Mouse (Mus musculus): ENCODE data around the gene Fam25c. TPM values are rescaled to one million over a fixed set of nuclear protein-coding genes. Genes with fewer than 3 reads are reported as not detected.
"Not testable (repeated sequence)": the region's sequence is repeated elsewhere in the genome, so short reads cannot be mapped to it uniquely, and the experiment has no call there.

The Fam25c gene
- polyA plus RNA-seq, 1 experiment from 2014 or later: not detected

DNA sequence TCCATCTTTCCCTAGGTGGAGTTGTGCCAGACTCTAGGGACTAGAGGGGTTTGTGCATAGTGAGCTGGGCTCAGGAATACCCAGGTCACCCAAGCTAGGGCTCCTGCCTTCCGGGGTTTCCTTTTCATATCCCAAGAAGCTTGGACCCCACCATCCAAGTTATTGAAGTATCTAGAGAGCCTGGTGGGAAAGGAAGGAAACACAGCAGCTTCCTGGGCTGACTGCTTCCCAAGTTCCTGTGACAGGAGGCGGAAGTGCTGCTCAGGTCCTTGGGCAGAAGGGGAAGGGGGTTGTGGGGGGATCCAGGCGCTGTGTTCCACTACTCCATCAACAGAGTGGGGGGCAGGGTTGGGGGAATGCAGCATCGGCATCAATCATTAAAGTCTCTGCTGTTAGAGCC, 21.9 kb upstream of the Fam25c start:
- Histone ChIP-seq H3K4me1 (peaks cover 41% of the 10 kb centered on the region), H3K27me3 (replicated peaks) (no peaks in the 10 kb centered on the region), H3K4me2 (peak overlapping the region; percentile 64), H3K9ac (peak overlapping the region; percentile 68), H3K9me3 (no peaks in the 10 kb centered on the region), H3K36me3 (0 out of 2 replicates have a peak, but pooled peaks cover 4% of the 10 kb centered on the region), H3K27ac (replicated peaks) (peak overlapping the region; percentile 77), H3K4me3 (peak overlapping the region; percentile 49)
- WGBS: 70% methylated on average over 4 of the region's 4 CpGs
- ATAC-seq (ENCODE audit: extremely low read depth, insufficient number of reproducible peaks, low FRiP score, low TSS enrichment): no peak

DNA sequence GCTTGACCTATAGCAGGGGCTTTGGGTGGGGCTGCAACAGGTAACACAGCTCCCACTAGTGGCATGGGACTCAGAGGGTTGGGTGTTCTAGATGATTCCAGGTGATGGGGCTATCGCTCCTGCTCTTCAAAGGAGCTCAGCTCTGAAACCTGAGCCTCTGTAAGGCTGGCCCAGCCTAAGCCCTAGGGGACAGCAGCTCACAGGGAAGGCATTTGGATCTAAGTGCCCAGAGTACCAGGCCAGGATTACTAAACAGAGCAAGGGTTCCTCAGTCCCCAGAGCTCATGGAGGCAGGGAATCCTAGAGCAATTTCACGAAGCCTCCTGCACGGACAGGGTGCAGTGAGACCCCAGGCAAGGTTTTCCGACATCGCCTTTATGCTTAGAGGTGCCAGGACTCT, 20.7 kb upstream of the Fam25c start:
- Histone ChIP-seq H3K9me3 (no peaks in the 10 kb centered on the region), H3K9ac (peak overlapping the region; percentile 68), H3K4me2 (peak overlapping the region; percentile 64), H3K4me1 (peaks cover 41% of the 10 kb centered on the region), H3K36me3 (no peaks in the 10 kb centered on the region), H3K27ac (replicated peaks) (peak overlapping the region; percentile 77), H3K27me3 (replicated peaks) (no peaks in the 10 kb centered on the region), H3K4me3 (peak overlapping the region; percentile 49)
- ATAC-seq (ENCODE audit: extremely low read depth, insufficient number of reproducible peaks, low FRiP score, low TSS enrichment): no peak
- 66% methylated on average over 5 of the region's 5 CpGs for WGBS

DNA sequence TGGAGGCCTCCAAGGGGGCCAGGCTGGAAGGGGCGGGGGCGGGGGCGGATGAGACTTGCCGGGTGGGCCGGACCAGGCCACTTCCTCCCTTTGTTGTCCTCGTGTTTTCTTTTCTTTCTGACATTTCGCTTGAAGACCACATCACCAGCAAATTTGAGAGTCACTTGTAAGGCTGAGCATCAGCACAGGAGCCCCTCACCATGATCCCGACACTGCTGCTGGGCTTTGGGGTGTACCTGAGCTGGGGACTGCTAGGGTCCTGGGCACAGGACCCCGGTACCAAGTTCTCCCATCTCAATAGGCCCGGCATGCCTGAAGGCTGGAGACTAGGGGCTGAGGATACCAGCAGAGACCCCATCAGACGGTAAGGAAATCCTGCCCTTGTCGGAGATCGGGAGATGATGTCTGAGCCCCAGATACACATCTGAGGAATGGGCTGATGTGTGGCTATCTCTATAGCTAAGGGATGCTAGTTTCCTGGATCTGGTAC, 20.2 kb upstream of the Fam25c start, which contains the start of gene Mmrn2:
Mmrn2 (plus strand) TSS at position 51 of the 490 bp plus-strand sequence.
- Histone ChIP-seq H3K4me3 (peak within 1 kb of the TSS; percentile 49), H3K36me3 (no peaks in the 10 kb centered on the region), H3K4me1 (peaks cover 41% of the 10 kb centered on the region), H3K4me2 (peak within 1 kb of the TSS; percentile 64), H3K27me3 (replicated peaks) (no peaks in the 10 kb centered on the region), H3K27ac (replicated peaks) (peak within 1 kb of the TSS; percentile 77), H3K9me3 (no peaks in the 10 kb centered on the region), H3K9ac (peak within 1 kb of the TSS; percentile 68)
- ATAC-seq (ENCODE audit: extremely low read depth, insufficient number of reproducible peaks, low FRiP score, low TSS enrichment): no peak
- WGBS: 65% methylated on average over 13 of the region's 13 CpGs

DNA sequence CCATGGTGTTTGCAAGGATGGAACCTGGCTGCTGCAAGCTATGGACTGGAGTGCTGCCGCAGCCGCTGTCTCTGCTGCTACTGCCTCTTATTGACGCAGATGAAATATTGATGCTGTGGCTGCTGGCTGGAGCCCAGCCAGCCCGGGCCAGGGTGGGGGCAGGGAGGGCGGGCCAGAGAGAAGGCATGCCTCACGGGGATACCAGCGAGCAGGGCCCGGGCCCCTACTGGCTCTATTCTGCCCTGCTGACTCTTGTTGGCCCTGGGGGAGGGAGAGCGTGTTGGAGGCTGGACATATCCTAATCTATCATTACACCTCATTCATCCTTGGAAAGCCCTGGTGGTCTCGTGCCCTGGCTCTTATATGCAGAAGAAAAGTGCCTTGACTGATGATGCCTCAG, 19.3 kb upstream of the Fam25c start, which contains the start of gene Sncg:
Sncg (minus strand) TSS at position 213 of the 400 bp plus-strand sequence.
- Histone ChIP-seq H3K9me3 (no peaks in the 10 kb centered on the region), H3K9ac (peak within 1 kb of the TSS; percentile 68), H3K4me1 (peaks cover 39% of the 10 kb centered on the region), H3K27ac (replicated peaks) (peak within 1 kb of the TSS; percentile 77), H3K4me2 (peak within 1 kb of the TSS; percentile 64), H3K4me3 (peak within 1 kb of the TSS; percentile 49), H3K27me3 (replicated peaks) (no peaks in the 10 kb centered on the region), H3K36me3 (no peaks in the 10 kb centered on the region)
- WGBS: 45% methylated on average over 10 of the region's 10 CpGs
- no peak for ATAC-seq (ENCODE audit: extremely low read depth, insufficient number of reproducible peaks, low FRiP score, low TSS enrichment)

DNA sequence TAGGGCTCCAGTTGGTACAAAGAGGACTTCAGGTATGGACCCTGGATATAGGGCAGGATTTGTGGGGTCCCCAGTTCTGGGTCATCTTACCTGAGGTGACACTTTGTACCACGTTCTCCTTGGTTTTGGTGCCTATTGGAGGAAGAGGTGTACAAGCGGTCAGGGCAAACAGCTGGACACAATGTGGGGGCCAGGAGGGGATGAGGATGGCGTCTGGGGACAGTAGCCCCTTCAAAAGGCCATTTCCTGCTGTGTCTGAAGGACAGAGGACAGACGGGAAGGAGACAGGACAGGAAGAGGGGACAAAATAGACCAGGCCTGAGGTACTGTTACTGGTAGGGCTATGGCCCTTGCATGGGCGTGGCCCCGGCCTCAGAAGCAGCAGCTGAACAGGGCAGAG, 18.3 kb upstream of the Fam25c start:
- ATAC-seq (ENCODE audit: extremely low read depth, insufficient number of reproducible peaks, low FRiP score, low TSS enrichment): no peak
- 74% methylated on average over 6 of the region's 6 CpGs for WGBS
- Histone ChIP-seq H3K4me2 (no peak overlapping the region), H3K4me3 (no peak overlapping the region), H3K9me3 (no peaks in the 10 kb centered on the region), H3K9ac (no peak overlapping the region), H3K36me3 (no peaks in the 10 kb centered on the region), H3K27ac (replicated peaks) (no peak overlapping the region), H3K27me3 (replicated peaks) (no peaks in the 10 kb centered on the region), H3K4me1 (peaks cover 29% of the 10 kb centered on the region)

DNA sequence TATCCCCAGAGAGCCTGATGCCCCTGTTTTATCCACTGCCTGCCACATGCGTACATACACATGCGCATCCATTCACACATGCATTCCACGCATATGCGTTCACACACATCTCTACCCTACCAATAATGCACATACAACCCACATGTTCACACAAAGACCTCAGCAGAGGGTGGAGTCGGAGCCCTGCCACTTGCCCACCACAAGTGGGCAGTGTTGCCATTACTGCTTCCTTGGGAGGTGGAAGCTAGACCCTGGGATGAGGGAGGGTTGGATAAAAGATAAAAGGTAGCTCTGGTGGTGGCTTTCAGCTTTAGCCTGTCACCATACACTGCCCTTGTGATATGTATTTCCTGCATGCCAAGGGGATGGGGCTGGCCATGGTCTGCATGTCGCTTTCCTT, 17.4 kb upstream of the Fam25c start:
- no peaks in the 10 kb centered on the region for H3K27me3 ChIP-seq (replicated peaks)
- ATAC-seq (ENCODE audit: extremely low read depth, insufficient number of reproducible peaks, low FRiP score, low TSS enrichment): no peak
- 78% methylated on average over 6 of the region's 6 CpGs for WGBS

DNA sequence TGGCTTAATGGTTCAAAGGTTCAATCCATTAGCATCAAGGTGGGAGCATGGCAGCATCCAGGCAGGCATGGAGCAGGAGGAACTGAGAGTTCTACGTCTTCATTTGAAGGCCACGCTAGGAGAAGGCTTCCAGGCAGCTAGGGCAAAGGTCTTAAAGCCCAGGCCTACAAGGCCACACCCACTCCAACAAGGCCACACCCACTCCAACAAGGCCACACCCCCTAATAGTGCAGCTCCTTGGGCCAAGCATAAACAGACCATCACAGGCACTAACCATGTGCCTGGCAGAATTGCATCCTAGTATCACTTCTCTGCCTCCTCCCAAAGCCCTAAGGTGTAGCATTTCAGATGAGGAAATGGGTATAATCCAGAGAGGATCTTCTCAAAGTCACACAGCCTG, 16.5 kb upstream of the Fam25c start:
- Histone ChIP-seq H3K4me1 (peaks cover 19% of the 10 kb centered on the region), H3K9ac (no peak overlapping the region), H3K9me3 (no peaks in the 10 kb centered on the region), H3K4me3 (no peak overlapping the region), H3K4me2 (no peak overlapping the region), H3K27me3 (replicated peaks) (no peaks in the 10 kb centered on the region), H3K27ac (replicated peaks) (no peak overlapping the region), H3K36me3 (no peaks in the 10 kb centered on the region)
- no peak for ATAC-seq (ENCODE audit: extremely low read depth, insufficient number of reproducible peaks, low FRiP score, low TSS enrichment)
- WGBS: 81% methylated on average over 2 of the region's 2 CpGs

More for the DNA sequence above, 17.4 kb upstream of the Fam25c start:
- Histone ChIP-seq H3K4me1 (peaks cover 20% of the 10 kb centered on the region), H3K36me3 (no peaks in the 10 kb centered on the region), H3K4me2 (no peak overlapping the region), H3K27ac (replicated peaks) (no peak overlapping the region), H3K4me3 (no peak overlapping the region), H3K9ac (no peak overlapping the region), H3K9me3 (no peaks in the 10 kb centered on the region)

DNA sequence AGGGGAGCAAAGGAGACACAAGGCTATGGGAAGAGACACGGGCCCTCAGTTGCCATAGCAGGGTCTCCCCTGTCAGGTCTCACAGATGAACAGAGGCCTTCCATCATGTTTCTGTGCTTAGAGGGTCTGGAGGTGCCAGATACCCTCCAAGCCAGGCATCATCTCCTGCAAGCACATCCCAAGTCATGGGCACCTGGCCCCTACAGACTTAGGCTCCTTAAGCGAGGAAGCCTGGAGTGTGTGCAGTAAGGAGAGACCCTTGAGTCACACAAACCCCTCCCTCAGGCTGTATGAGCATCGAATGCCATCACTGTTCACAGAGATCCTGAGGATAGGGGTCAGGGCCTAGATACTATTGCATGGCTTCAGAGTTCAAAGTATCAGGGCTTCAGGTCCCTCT, 15.7 kb upstream of the Fam25c start:
- no peak for ATAC-seq (ENCODE audit: extremely low read depth, insufficient number of reproducible peaks, low FRiP score, low TSS enrichment)

DNA sequence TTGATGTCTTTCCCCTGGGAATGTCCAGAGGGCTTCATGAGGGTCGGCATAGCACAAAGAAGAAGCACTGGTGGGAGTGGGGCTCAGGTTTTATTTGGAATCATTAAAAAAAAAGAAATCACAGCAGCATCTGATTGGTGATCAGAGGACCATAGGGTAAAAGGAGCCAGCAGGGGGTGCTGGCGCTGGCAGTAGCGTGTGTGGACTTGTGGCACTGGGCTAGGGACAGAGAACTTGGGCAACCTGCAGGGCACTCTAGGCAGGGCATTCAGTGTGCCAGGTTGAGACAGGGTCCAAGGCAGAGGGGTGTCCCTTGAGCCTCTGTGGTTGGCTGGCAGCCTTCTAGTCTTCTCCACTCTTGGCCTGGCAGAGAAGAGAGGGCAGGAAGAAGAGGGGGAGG, 15.0 kb upstream of the Fam25c start:
- ATAC-seq (ENCODE audit: extremely low read depth, insufficient number of reproducible peaks, low FRiP score, low TSS enrichment): no peak
- 57% methylated on average over 3 of the region's 3 CpGs for WGBS
- H3K4me2 ChIP-seq: no peak overlapping the region

More for the DNA sequence above, 15.7 kb upstream of the Fam25c start:
- H3K4me1 ChIP-seq: peaks cover 19% of the 10 kb centered on the region
- H3K9ac ChIP-seq: no peak overlapping the region
- H3K36me3 ChIP-seq: no peaks in the 10 kb centered on the region
- H3K9me3 ChIP-seq: no peaks in the 10 kb centered on the region
- no peaks in the 10 kb centered on the region for H3K27me3 ChIP-seq (replicated peaks)
- H3K4me2 ChIP-seq: no peak overlapping the region
- WGBS: 74% methylated on average over 3 of the region's 3 CpGs
- H3K4me3 ChIP-seq: no peak overlapping the region
- H3K27ac ChIP-seq (replicated peaks): no peak overlapping the region

DNA sequence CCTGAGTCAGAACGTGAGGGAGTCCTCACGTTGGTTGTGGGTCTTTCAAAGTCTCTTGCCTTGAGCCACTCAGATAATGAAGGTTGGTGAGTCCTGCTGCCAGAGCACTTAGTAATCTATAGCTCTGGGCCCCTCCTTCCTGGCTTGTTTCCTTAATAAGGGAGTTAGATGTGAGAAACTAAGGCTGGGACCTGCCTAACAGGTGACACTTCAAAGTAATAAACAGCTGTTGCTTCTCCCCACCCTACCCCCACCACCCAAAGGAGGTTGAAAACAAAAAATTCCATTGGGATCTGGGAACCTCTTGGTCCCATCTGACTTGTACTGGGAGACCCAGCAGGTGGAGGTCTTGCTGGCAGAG, 9.9 kb upstream of the Fam25c start:
- H3K27ac ChIP-seq (replicated peaks): no peak overlapping the region
- no peak overlapping the region for H3K9ac ChIP-seq
- H3K4me2 ChIP-seq: no peak overlapping the region
- no peak overlapping the region for H3K4me3 ChIP-seq
- H3K36me3 ChIP-seq: no peaks in the 10 kb centered on the region
- peaks cover 14% of the 10 kb centered on the region; the same call in 1 of the 2 replicates for H3K27me3 ChIP-seq (replicated peaks)
- no peaks in the 10 kb centered on the region for H3K9me3 ChIP-seq
- no peak for ATAC-seq (ENCODE audit: extremely low read depth, insufficient number of reproducible peaks, low FRiP score, low TSS enrichment)
- 73% methylated on average over 2 of the region's 2 CpGs for WGBS
- peaks cover 15% of the 10 kb centered on the region for H3K4me1 ChIP-seq

More for the DNA sequence above, 15.0 kb upstream of the Fam25c start:
- Histone ChIP-seq H3K27ac (replicated peaks) (no peak overlapping the region), H3K9ac (no peak overlapping the region), H3K36me3 (no peaks in the 10 kb centered on the region), H3K4me1 (peaks cover 19% of the 10 kb centered on the region), H3K27me3 (replicated peaks) (no peaks in the 10 kb centered on the region), H3K9me3 (no peaks in the 10 kb centered on the region), H3K4me3 (no peak overlapping the region)

DNA sequence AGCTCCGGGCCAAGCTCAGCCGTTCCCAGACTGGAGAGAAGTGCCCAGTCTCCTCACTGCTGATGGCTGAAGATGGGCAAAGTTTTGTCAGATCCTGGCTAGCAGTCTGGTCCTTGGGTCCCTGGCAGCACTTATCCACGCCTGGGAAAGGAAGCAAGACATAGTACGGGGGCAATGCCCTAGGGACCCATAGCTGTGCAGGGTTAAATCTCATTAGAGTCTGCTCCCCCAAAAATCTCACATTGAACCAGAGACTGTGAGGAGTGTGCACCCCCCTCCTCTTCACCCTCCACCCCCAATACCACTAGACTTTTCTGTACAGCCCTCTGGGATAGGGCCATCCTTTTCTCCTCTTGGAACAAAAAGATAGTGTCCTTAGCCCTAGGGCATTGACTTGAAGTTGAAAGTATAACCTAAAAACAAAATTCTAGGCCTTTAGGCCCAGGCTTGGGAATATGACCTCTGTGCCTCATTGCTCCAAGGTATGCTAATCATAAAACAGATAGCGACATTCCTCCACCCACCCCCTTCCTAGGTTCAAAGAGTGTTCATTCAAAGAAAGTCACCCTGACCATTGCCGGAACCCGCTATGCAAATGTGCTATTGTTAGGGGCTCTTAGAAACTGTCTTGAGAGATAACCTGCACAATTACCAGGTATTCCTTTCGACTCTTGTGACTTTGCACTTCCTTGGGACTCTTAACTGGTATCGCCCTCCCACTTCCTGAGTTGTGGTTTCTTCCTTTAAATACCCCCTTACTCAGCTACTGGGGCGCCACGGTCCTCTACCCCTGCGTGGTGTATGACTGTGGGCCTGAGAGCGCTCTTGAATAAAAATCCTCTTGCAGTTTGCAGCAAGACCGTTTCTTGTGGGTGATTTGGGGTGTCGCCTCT, 9.3 kb upstream of the Fam25c start:
- not testable (repeated sequence) for ATAC-seq (ENCODE audit: extremely low read depth, insufficient number of reproducible peaks, low FRiP score, low TSS enrichment); H3K27ac ChIP-seq (replicated peaks); H3K36me3 ChIP-seq; H3K9me3 ChIP-seq
- 73% methylated on average over 15 of the region's 15 CpGs for WGBS
- Histone ChIP-seq H3K4me2 (peak overlapping the region; percentile 94), H3K4me3 (peak overlapping the region; percentile 55), H3K27me3 (replicated peaks) (peaks cover 14% of the 10 kb centered on the region; the same call in 1 of the 2 replicates), H3K9ac (peak overlapping the region; percentile 75), H3K4me1 (peaks cover 15% of the 10 kb centered on the region)

All from heart, embryonic 13.5 days (tissue).